Mouse (Mus musculus) limb, embryonic 12.5 days (tissue): ENCODE results near the gene Gm28557. TPM values are rescaled to one million over a fixed set of nuclear protein-coding genes. Genes with fewer than 3 reads are reported as not detected.

ENCODE experiments used
- ATAC-seq: fragments of 200-750 bp; cut with Nextera tagmentation; 2 replicates; pipeline ENCODE4 v1.8.0; 2017; ENCODE audit warnings: low read depth, moderate TSS enrichment; ENCODE audit not compliant: insufficient number of reproducible peaks, insufficient read depth, low FRiP score, low TSS enrichment
- H3K27ac ChIP-seq: fragments of 300-500 bp; sonication (generic); 2 replicates; pipeline ENCODE4 v1.5.1; 2016; ENCODE audit warnings: mild to moderate bottlenecking, moderate library complexity
- H3K27me3 ChIP-seq: fragments of 300-500 bp; sonication (generic); 2 replicates; pipeline ENCODE4 v1.6.1; 2016; ENCODE audit warnings: mild to moderate bottlenecking, moderate library complexity
- H3K36me3 ChIP-seq: fragments of 300-500 bp; sonication (generic); 2 replicates; pipeline ENCODE4 v1.6.1; 2016; ENCODE audit warnings: mild to moderate bottlenecking, moderate library complexity
- H3K4me1 ChIP-seq: fragments of 300-500 bp; sonication (generic); replicated peaks from 2 replicates; pipeline ENCODE4 v1.6.1; 2016
- H3K4me2 ChIP-seq: fragments of 300-500 bp; sonication (generic); 2 replicates; pipeline ENCODE4 v1.6.1; 2016; ENCODE audit warnings: mild to moderate bottlenecking, moderate library complexity
- H3K4me3 ChIP-seq: fragments of 300-500 bp; sonication (generic); replicated peaks from 2 replicates; pipeline ENCODE4 v1.5.1; 2016; ENCODE audit warnings: mild to moderate bottlenecking
- H3K9ac ChIP-seq: fragments of 300-500 bp; sonication (generic); replicated peaks from 2 replicates; pipeline ENCODE4 v1.6.1; 2016; ENCODE audit warnings: mild to moderate bottlenecking, moderate library complexity
- H3K9me3 ChIP-seq: fragments of 300-500 bp; sonication (generic); 2 replicates; pipeline ENCODE4 v1.6.1; 2016; ENCODE audit warnings: mild to moderate bottlenecking, moderate library complexity
- WGBS: fragments of 180-500 bp; shearing (Covaris S2); methylation state at CpG from one replicate; pipeline ENCODE4 v1.1.7; 2016; 5-methylcytosine and 5-hydroxymethylcytosine counted together
- polyA plus RNA-seq: library from polyadenylated mRNA; unstranded; fragments of >200 nt; fragmentation: Nextera tagmentation; extraction: Ambion mirVana; gene quantifications from 2 replicates; pipeline ENCODE4 v1.2.1, GENCODE M21; 2016

Gm28557 gene
- polyA plus RNA-seq, 1 experiment from 2014 or later = 2.3 TPM

- H3K4me2 ChIP-seq = no peak overlapping the region
- H3K27me3 ChIP-seq = no peaks in the 10 kb centered on the region
- no peak for ATAC-seq
- H3K36me3 ChIP-seq = no peaks in the 10 kb centered on the region; the same call in 1 of the 2 replicates
- no peak overlapping the region for H3K27ac ChIP-seq
- WGBS = 83% methylated on average over 1 of the region's 1 CpGs
- H3K4me1 ChIP-seq = no peaks in the 10 kb centered on the region
- H3K4me3 ChIP-seq = no peak overlapping the region
- no peaks in the 10 kb centered on the region for H3K9me3 ChIP-seq
- no peak overlapping the region for H3K9ac ChIP-seq
Measured at GRCm38 (mm10) chr13:67090154-67090553, 18.2 kb downstream of the Gm28557 start.

- Histone ChIP-seq H3K36me3 (peaks cover 12% of the 10 kb centered on the region), H3K27me3 (no peaks in the 10 kb centered on the region), H3K27ac (peak overlapping the region; percentile 94; the same call in 1 of the 2 replicates), H3K4me3 (peak overlapping the region; percentile 59), H3K4me1 (peaks cover 10% of the 10 kb centered on the region; the same call in 1 of the 2 replicates), H3K9ac (peak overlapping the region; percentile 74; the same call in 1 of the 2 replicates), H3K4me2 (peak overlapping the region; percentile 70), H3K9me3 (0 out of 2 replicates have a peak, but pooled peaks cover 4% of the 10 kb centered on the region)
- no peak for ATAC-seq
- 67% methylated on average over 1 of the region's 1 CpGs for WGBS
Measured at GRCm38 (mm10) chr13:67081946-67082345, 26.5 kb downstream of the Gm28557 start.

GRCm38 (mm10) chr13:67081142-67081713 is 27.2 kb downstream of the Gm28557 start:
- peak overlapping the region; percentile 94 for H3K27ac ChIP-seq
- peaks cover 13% of the 10 kb centered on the region for H3K36me3 ChIP-seq
- H3K4me3 ChIP-seq = peak overlapping the region; percentile 59
- under 1% methylated on average over 24 of the region's 24 CpGs for WGBS
- H3K9ac ChIP-seq = peak overlapping the region; percentile 74
- peak; percentile 99 for ATAC-seq
- peaks cover 10% of the 10 kb centered on the region; the same call in 1 of the 2 replicates for H3K4me1 ChIP-seq
- H3K27me3 ChIP-seq = no peaks in the 10 kb centered on the region
- H3K4me2 ChIP-seq = peak overlapping the region; percentile 70
- peaks cover 9% of the 10 kb centered on the region for H3K9me3 ChIP-seq

GRCm38 (mm10) chr13:67077244-67077643 is 31.2 kb downstream of the Gm28557 start:
- 91% methylated on average over 2 of the region's 2 CpGs for WGBS
- Histone ChIP-seq H3K9me3 (peaks cover 24% of the 10 kb centered on the region), H3K27me3 (no peaks in the 10 kb centered on the region), H3K4me1 (peaks cover 10% of the 10 kb centered on the region; the same call in 1 of the 2 replicates), H3K4me3 (no peak overlapping the region), H3K36me3 (peaks cover 42% of the 10 kb centered on the region), H3K4me2 (no peak overlapping the region), H3K27ac (no peak overlapping the region), H3K9ac (no peak overlapping the region)
- ATAC-seq = no peak

- Histone ChIP-seq H3K4me3 (no peak overlapping the region), H3K27ac (no peak overlapping the region), H3K9me3 (peaks cover 41% of the 10 kb centered on the region), H3K9ac (no peak overlapping the region), H3K27me3 (no peaks in the 10 kb centered on the region), H3K36me3 (peaks cover 68% of the 10 kb centered on the region), H3K4me1 (no peaks in the 10 kb centered on the region), H3K4me2 (no peak overlapping the region)
- WGBS = 93% methylated on average over 2 of the region's 2 CpGs
- no peak for ATAC-seq
Measured at GRCm38 (mm10) chr13:67072786-67073185, 35.6 kb downstream of the Gm28557 start.

- ATAC-seq = no peak
- Histone ChIP-seq H3K27ac (no peak overlapping the region), H3K4me2 (no peak overlapping the region), H3K9me3 (peaks cover 17% of the 10 kb centered on the region), H3K36me3 (peaks cover 29% of the 10 kb centered on the region), H3K27me3 (no peaks in the 10 kb centered on the region), H3K4me1 (no peaks in the 10 kb centered on the region), H3K9ac (no peak overlapping the region), H3K4me3 (no peak overlapping the region)
- WGBS = 83% methylated on average over 8 of the region's 8 CpGs
Measured at GRCm38 (mm10) chr13:67065386-67065785, 43.0 kb downstream of the Gm28557 start.

- 56% methylated on average over 7 of the region's 7 CpGs for WGBS
- no peaks in the 10 kb centered on the region for H3K27me3 ChIP-seq
- H3K4me2 ChIP-seq = no peak overlapping the region
Measured at GRCm38 (mm10) chr13:67062427-67062826, 46.0 kb downstream of the Gm28557 start.

GRCm38 (mm10) chr13:67060786-67061358 is 47.5 kb downstream of the Gm28557 start, which contains the start of gene Zfp712:
Gene Zfp712, minus strand, starts transcription at chr13:67061170.
- peak; percentile 98 for ATAC-seq
- Histone ChIP-seq H3K4me2 (peak within 1 kb of the TSS; percentile 75), H3K4me3 (peak within 1 kb of the TSS; percentile 70), H3K9ac (peak within 1 kb of the TSS; percentile 65), H3K27ac (peak within 1 kb of the TSS; percentile 91), H3K36me3 (no peaks in the 10 kb centered on the region), H3K27me3 (no peaks in the 10 kb centered on the region), H3K9me3 (peaks cover 4% of the 10 kb centered on the region; the same call in 1 of the 2 replicates), H3K4me1 (peaks cover 4% of the 10 kb centered on the region)
- WGBS = under 1% methylated on average over 27 of the region's 27 CpGs

More at GRCm38 (mm10) chr13:67062427-67062826, 46.0 kb downstream of the Gm28557 start:
- ATAC-seq = no peak
- no peak overlapping the region for H3K9ac ChIP-seq
- H3K9me3 ChIP-seq = peaks cover 9% of the 10 kb centered on the region; the same call in 1 of the 2 replicates
- peaks cover 4% of the 10 kb centered on the region for H3K4me1 ChIP-seq
- H3K36me3 ChIP-seq = peaks cover 6% of the 10 kb centered on the region; the same call in 1 of the 2 replicates
- no peak overlapping the region for H3K27ac ChIP-seq
- no peak overlapping the region for H3K4me3 ChIP-seq

- 6% methylated on average over 12 of the region's 12 CpGs for WGBS
- Histone ChIP-seq H3K4me1 (peaks cover 4% of the 10 kb centered on the region), H3K27ac (peak overlapping the region; percentile 91), H3K4me2 (peak overlapping the region; percentile 75), H3K36me3 (no peaks in the 10 kb centered on the region), H3K4me3 (peak overlapping the region; percentile 70), H3K27me3 (no peaks in the 10 kb centered on the region), H3K9me3 (peaks cover 4% of the 10 kb centered on the region; the same call in 1 of the 2 replicates), H3K9ac (peak overlapping the region; percentile 65)
- peak; percentile 71 for ATAC-seq
Measured at GRCm38 (mm10) chr13:67060161-67060785, 48.1 kb downstream of the Gm28557 start.
